Mouse (Mus musculus) lung, adult 2 months (tissue): ENCODE measurements at regions not wholly inside any gene's neighbourhood (a gene's known extent, or its start where the extent isn't known, plus 50 kb on each side); places are given as distances from the start of the nearest gene placed in this dataset.

Source experiments
- DNase-seq: peaks from one replicate; pipeline ENCODE4 v3.0.0; 2022
- H3K4me1 ChIP-seq: fragments of 200-500 bp; 2 replicates; pipeline ENCODE4 v1.6.1; 2011; ENCODE audit warnings: low read length; ENCODE audit not compliant: control insufficient read depth, insufficient read depth
- H3K4me3 ChIP-seq: fragments of 200-500 bp; replicated peaks from 2 replicates; pipeline ENCODE3; 2011; ENCODE audit warnings: low read depth, mild to moderate bottlenecking, control low read depth, low read length; ENCODE audit errors: extremely low read depth
- CTCF ChIP-seq: fragments of 200-500 bp; IDR thresholded peaks from 2 replicates; pipeline ENCODE4 v1.5.1; 2011; ENCODE audit warnings: mild to moderate bottlenecking, low read length, control low read depth; ENCODE audit not compliant: insufficient read depth
- POLR2A ChIP-seq: fragments of 200-500 bp; IDR thresholded peaks from 2 replicates; pipeline ENCODE4 v1.6.1; 2011; ENCODE audit warnings: low read depth, mild to moderate bottlenecking, control low read depth, low read length, borderline replicate concordance; ENCODE audit errors: extremely low read depth
- WGBS: fragments of 180-500 bp; shearing (Covaris S2); methylation state at CpG from one replicate; pipeline ENCODE4 v1.1.7; 2018; 5-methylcytosine and 5-hydroxymethylcytosine counted together

DNA sequence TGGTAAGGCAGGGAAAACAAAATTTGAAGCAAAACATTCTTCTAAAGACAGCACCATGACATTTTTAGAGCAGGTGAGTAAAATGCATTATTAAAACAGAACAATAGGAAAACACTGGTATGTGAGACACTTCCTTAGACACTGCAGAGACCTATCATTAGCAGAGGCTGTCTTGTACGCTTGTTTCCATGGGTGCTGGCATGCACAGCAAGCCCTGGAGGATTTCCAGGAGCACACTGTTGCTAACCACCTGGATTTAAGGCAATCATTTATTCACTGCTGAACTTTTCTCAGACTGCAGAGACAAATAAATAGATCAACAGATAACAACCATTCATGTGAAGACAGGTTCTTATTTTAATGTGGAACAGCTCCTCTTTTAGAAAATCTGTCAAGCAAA, 127.7 kb downstream of the Pros1 start:
- H3K4me1 ChIP-seq = no peaks in the 10 kb centered on the region
- H3K4me3 ChIP-seq = no peak overlapping the region
- DNase-seq = no peak
- TF ChIP-seq POLR2A (no peak), CTCF (no peak)
- 63% methylated on average over 1 of the region's 1 CpGs for WGBS

DNA sequence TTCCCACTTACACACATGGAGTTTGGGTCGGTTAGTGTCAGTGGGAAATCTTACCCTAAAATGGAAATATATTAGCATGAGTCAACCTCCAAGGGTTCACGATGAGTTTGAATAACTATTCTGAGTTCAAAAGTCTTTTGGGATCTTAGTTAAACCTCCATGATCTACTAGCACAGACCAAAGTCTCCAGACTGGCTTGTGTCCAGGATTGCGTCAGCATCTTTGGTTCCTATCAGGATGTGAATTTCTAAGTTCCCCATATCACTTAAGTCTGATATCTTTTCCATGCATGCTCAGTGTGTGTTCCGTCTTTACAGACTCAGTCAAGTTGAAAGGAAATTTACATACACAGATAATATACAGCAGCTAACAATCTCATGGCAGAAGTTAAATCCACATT, 128.5 kb downstream of the Pros1 start:
- no peak for TF ChIP-seq POLR2A
- TF ChIP-seq CTCF = no peak
- WGBS = 59% methylated on average over 4 of the region's 4 CpGs

DNA sequence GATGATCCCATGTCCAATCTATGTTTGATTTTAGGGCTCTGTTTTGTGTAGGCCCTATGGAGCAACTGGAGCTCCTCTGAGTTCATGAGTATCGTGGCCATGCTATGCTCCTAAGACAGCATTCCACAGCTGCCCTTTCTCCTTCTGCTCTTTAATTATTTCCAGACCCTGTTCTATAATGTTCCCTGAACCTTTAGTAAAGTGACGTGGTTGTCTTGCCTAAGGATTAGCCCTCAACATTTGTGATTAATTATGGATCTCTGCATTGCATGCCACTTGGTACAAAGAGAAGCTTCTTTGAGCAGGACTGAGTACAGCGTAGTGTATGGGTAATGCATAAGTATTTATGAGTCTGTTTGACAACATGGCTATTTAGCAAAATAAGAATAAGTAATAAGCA, 141.4 kb downstream of the Pros1 start:
- no peaks in the 10 kb centered on the region for H3K4me1 ChIP-seq
- 90% methylated on average over 3 of the region's 3 CpGs for WGBS
- DNase-seq = no peak
- no peak overlapping the region for H3K4me3 ChIP-seq
- TF ChIP-seq CTCF = no peak
- TF ChIP-seq POLR2A = no peak

More for the DNA sequence above, 128.5 kb downstream of the Pros1 start:
- Histone ChIP-seq H3K4me1 (no peaks in the 10 kb centered on the region), H3K4me3 (no peak overlapping the region)
- DNase-seq = no peak

DNA sequence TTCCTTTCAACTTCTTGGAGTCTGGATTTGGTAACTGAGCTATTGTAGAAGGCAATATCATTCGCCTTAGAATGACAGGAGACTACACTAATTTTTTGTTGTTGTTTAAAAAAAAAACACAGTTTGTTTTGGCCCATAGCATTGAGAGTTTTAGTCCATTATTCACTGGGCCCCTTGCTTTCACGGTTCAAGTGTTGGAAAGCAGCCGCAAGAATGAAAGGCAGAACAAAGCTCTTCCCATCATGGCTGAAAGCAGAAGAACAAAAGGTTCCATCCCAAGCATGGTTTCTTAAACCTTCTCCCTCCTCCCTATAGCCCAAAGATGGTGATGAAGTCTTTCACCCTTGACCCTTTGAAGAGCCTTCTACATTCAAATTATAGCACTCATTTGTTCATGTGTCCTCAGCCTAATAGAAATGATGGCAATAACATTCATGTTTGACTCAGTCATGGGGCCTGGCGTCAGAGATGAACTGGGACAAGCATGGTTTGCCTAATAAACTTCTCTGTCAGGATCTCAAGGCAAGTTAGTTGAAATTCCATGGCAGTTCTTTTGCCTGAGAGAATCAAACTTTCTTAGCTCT, 157.1 kb downstream of the Pros1 start:
- Histone ChIP-seq H3K4me3 (no peak overlapping the region), H3K4me1 (no peaks in the 10 kb centered on the region)
- TF ChIP-seq CTCF (no peak), POLR2A (no peak)
- no peak for DNase-seq
- 89% methylated on average over 4 of the region's 4 CpGs for WGBS

DNA sequence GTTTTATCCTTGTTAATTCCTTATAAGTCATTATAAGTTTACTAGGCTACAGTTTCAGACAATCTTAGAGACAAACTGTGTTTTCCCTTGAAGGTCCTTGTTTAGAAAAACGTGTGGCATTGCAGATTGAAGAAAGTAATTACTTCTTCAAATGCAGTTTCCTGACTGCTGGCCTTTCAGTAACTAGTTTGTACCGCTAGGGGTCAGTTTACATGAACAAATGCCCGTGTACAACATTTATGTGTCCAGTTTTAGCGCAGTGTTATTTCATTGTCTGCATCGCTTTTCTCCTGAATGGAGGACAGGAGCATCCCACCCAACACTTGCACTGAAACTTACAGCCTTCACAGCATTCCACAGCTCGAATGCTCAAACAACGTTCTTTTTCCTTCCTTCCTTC, 160.3 kb downstream of the Pros1 start:
- 29% methylated on average over 7 of the region's 7 CpGs for WGBS
- no peak for DNase-seq
- TF ChIP-seq CTCF (no peak), POLR2A (no peak)
- no peaks in the 10 kb centered on the region for H3K4me1 ChIP-seq
- no peak overlapping the region for H3K4me3 ChIP-seq

DNA sequence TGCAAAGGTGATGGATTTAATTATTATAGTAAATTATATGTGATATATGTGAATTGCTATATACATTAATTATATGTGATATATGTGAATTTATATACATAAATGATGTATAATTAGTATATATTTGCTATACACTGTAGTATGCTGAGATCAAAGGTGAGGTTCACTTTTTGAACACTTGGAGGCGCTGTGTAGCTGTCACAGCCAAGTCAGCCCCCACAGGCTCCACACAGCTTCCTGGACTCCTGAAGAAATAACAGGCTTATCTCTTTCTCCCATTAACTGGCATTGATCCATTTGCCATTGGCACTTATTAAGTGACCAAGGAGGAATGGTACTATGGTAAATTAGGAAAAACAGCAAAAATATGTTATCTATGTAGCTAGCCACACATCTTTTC, 162.0 kb downstream of the Pros1 start:
- Histone ChIP-seq H3K4me3 (no peak overlapping the region), H3K4me1 (no peaks in the 10 kb centered on the region)
- WGBS = 38% methylated on average over 1 of the region's 1 CpGs
- no peak for DNase-seq
- TF ChIP-seq POLR2A = no peak
- TF ChIP-seq CTCF = peak; percentile 31; the same call in 1 of the 2 replicates

DNA sequence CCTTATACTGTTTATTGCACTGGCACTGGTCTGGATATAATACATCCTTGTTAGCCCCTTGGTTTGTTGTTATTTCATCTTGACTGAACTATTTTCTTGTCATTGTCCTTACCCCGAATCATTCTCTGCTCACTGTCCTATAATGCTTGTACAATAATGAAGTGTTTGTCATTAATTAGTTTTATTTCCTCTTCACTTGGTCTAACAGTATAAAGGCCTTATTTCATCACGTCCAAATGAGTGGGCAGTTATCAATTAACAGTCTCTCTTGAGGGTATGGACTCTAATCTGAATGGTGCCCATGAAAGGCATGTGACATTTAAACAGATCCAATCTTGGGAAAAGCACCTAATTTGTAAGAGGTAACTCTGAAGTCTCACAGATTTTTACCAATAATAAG, 162.6 kb downstream of the Pros1 start:
- DNase-seq = no peak
- no peak overlapping the region for H3K4me3 ChIP-seq
- TF ChIP-seq CTCF (no peak), POLR2A (no peak)
- H3K4me1 ChIP-seq = no peaks in the 10 kb centered on the region
- 50% methylated on average over 2 of the region's 2 CpGs for WGBS

DNA sequence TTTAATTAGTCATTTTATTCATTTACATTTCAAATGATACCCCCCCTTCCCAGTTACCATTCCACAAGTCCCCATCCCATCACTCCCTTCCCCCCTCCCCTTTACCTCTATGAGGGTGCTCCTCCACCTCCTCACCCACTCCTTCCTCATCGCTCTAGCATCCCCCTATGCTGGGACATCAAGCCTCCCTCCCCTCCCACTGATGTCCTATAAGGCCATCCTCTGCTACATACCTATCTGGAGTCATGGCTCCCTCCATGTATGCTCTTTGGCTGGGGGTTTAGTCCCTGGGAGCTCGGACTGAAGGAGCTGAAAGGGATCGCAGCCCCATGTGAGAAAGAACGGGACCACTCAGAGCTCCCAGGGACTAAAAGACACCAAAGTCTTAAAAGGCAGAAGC, 176.3 kb downstream of the Pros1 start:
- TF ChIP-seq CTCF (no peak), POLR2A (no peak)
- no peaks in the 10 kb centered on the region for H3K4me1 ChIP-seq

DNA sequence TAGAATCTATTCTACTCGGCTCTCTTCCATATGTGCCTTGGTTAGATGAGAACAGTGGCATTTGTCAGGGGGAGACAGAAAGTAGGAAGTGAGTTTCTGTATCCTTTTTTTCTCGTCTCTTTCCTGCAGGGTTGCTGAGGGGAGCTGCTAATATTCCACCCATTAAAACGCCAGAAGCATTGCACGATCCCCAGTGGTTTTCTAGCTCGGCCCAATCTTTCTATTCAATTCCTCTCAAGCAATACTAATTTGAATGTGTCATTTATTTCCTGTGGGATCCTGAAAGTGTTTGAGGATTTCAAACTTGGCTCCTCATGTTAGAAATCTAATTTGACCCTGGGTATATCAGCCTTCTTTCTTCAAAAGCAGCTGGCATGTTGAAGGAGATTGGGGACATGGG, 176.9 kb downstream of the Pros1 start:
- no peak for DNase-seq
- WGBS = 67% methylated on average over 5 of the region's 5 CpGs
- Histone ChIP-seq H3K4me3 (no peak overlapping the region), H3K4me1 (no peaks in the 10 kb centered on the region)
- TF ChIP-seq CTCF = no peak
- TF ChIP-seq POLR2A = no peak

More for the DNA sequence above, 176.3 kb downstream of the Pros1 start:
- H3K4me3 ChIP-seq = no peak overlapping the region
- no peak for DNase-seq
- WGBS = 88% methylated on average over 4 of the region's 4 CpGs

DNA sequence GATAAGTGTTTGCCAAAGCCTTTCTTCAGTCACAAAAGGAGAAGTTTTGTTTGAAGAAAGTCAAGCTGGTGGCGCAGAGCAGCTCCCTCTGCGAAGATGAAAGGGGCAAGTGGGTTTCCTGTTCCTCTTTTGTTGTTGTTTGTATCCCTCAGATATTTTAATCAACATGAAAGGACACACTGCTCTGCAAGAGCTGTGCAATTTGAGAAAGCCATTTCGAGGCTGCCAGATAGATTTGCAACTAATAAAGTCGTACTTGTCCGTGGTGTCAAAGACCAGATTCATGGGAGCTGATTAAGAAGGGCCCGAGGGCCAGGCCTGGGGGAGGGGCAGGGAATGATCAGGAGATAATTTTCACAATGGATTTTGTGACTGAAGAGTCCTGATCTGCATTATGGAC, 177.7 kb downstream of the Pros1 start:
- DNase-seq = no peak
- 40% methylated on average over 6 of the region's 6 CpGs for WGBS
- TF ChIP-seq POLR2A (no peak), CTCF (no peak)
- H3K4me1 ChIP-seq = no peaks in the 10 kb centered on the region
- H3K4me3 ChIP-seq = no peak overlapping the region
